Mouse (Mus musculus): ENCODE measurements at regions not wholly inside any gene's neighbourhood (a gene's known extent, or its start where the extent isn't known, plus 50 kb on each side); places are given as distances from the start of the nearest gene placed in this dataset.

DNA sequence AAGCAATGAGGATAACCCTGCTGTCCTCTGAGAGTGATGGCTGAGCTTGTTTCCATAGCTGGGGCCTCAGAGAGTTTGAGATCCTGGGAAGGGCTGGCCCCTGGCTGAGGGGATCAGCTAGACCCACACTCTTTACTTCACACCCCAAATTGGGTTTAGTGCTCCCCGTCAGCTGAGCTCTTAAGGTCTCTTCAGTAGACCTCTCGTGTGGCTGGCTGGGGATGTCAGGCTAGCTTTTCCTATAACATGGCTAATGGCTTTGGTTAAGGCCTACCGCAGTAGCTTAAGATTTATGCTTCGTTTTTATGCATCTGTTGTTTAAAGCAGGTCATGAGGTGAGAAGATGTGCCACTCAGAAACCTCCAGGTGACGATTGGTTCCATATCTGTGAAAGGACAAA lies 168.8 kb downstream of the Diras2 start:
- TF ChIP-seq POLR2A (IDR thresholded peaks at IDR 0.05; ENCODE audit: borderline replicate concordance, insufficient read depth, low read length) (no peak), CTCF (IDR thresholded peaks at IDR 0.05; ENCODE audit: borderline replicate concordance, insufficient read depth, low read depth, low read length) (no peak)
